Mouse (Mus musculus) embryonic fibroblast, embryonic 13.5 days (primary cell): ENCODE results near the gene Ehd3.

ENCODE experiments used
- CTCF ChIP-seq: IDR thresholded peaks from 2 replicates; pipeline ENCODE4 v1.5.1; 2011; ENCODE audit warnings: mild to moderate bottlenecking, control low read depth, low read length, moderate library complexity, borderline replicate concordance; ENCODE audit not compliant: insufficient read depth
- POLR2A ChIP-seq: IDR thresholded peaks from 2 replicates; pipeline ENCODE4 v1.6.1; 2011; ENCODE audit warnings: low read depth, mild to moderate bottlenecking, control low read depth, low read length, moderate library complexity

- TF ChIP-seq CTCF (no peak), POLR2A (no peak)
These were observed 77.4 kb downstream of the Ehd3 start for GRCm38 (mm10) chr17:73881295-73881694.
